Mouse (Mus musculus) heart, embryonic 14.5 days (tissue): Measurements from ENCODE around the gene Tpra1. TPM values are rescaled to one million over a fixed set of nuclear protein-coding genes. Genes with fewer than 3 reads are reported as not detected.

ENCODE experiments used
- ATAC-seq: fragments of 200-750 bp; cut with Nextera tagmentation; 2 replicates; pipeline ENCODE4 v1.8.0; 2017; ENCODE audit warnings: low read depth, moderate TSS enrichment; ENCODE audit not compliant: insufficient number of reproducible peaks, insufficient read depth, low FRiP score
- H3K27ac ChIP-seq, 2 experiments: fragments of 200-500 bp in 1 of 2; fragments of 300-500 bp in 1 of 2; sonication (generic) in 1 of 2; replicated peaks in 1 of 2; 2 replicates each; pipeline ENCODE4 v1.5.1; 2012 to 2014; ENCODE audit warnings: low read depth in 2 of 2, low read length in 2 of 2, control low read depth in 1 of 2, mild to moderate bottlenecking in 1 of 2, mixed read lengths in 1 of 2; ENCODE audit not compliant: control insufficient read depth in 1 of 2, insufficient read depth in 1 of 2
- H3K27me3 ChIP-seq: fragments of 300-500 bp; sonication (generic); 2 replicates; pipeline ENCODE4 v1.6.1; 2014; ENCODE audit warnings: mild to moderate bottlenecking, low read length, control low read depth; ENCODE audit not compliant: control insufficient read depth, insufficient read depth
- H3K36me3 ChIP-seq: fragments of 300-500 bp; sonication (generic); 2 replicates; pipeline ENCODE4 v1.6.1; 2014; ENCODE audit warnings: mild to moderate bottlenecking, control low read depth, low read length, mixed read lengths; ENCODE audit not compliant: control insufficient read depth, insufficient read depth
- H3K4me1 ChIP-seq, 2 experiments: fragments of 200-500 bp in 1 of 2; fragments of 300-500 bp in 1 of 2; sonication (generic) in 1 of 2; 2 replicates each; pipeline ENCODE4 v1.6.1; 2012 to 2014; ENCODE audit warnings: low read length in 2 of 2, control low read depth in 1 of 2, mixed read lengths in 1 of 2; ENCODE audit not compliant: control insufficient read depth in 2 of 2, insufficient read depth in 2 of 2
- H3K4me2 ChIP-seq: fragments of 300-500 bp; sonication (generic); 2 replicates; pipeline ENCODE4 v1.6.1; 2014; ENCODE audit warnings: mild to moderate bottlenecking, low read length
- H3K4me3 ChIP-seq, 2 experiments: fragments of 200-500 bp in 1 of 2; fragments of 300-500 bp in 1 of 2; sonication (generic) in 1 of 2; 2 replicates each; pipeline ENCODE4 v1.5.1; 2012 to 2014; ENCODE audit warnings: low read length in 2 of 2, mild to moderate bottlenecking in 2 of 2, control low read depth in 1 of 2, low read depth in 1 of 2, moderate library complexity in 1 of 2; ENCODE audit not compliant: control insufficient read depth in 1 of 2, insufficient read depth in 1 of 2
- H3K9ac ChIP-seq: fragments of 300-500 bp; sonication (generic); 2 replicates; pipeline ENCODE4 v1.6.1; 2014; ENCODE audit warnings: mild to moderate bottlenecking, low read length
- H3K9me3 ChIP-seq: fragments of 300-500 bp; sonication (generic); 2 replicates; pipeline ENCODE4 v1.6.1; 2016; ENCODE audit warnings: low read length, control low read depth; ENCODE audit not compliant: control insufficient read depth
- WGBS: fragments of 180-500 bp; shearing (Covaris S2); extraction: QIAGEN DNeasy Blood & Tissue Kit; methylation state at CpG from one replicate; pipeline ENCODE4 v1.1.7; 2014; 5-methylcytosine and 5-hydroxymethylcytosine counted together
- polyA plus RNA-seq: library from polyadenylated mRNA; unstranded; fragments of >200 nt; fragmentation: Nextera tagmentation; extraction: Ambion mirVana; gene quantifications from 2 replicates; pipeline ENCODE4 v1.2.1, GENCODE M21; 2014

Tpra1 gene
- polyA plus RNA-seq, 1 experiment from 2014 or later = 39.5 TPM

GRCm38 (mm10) chr6:88879471-88879870, 22.6 kb upstream of the Tpra1 start:
- Histone ChIP-seq H3K9me3 (no peaks in the 10 kb centered on the region), H3K27me3 (peaks cover 11% of the 10 kb centered on the region), H3K4me2 (no peak overlapping the region), H3K4me3 (no peak overlapping the region), H3K9ac (no peak overlapping the region), H3K27ac (no peak overlapping the region), H3K4me1 (peaks cover 0 to 2% of the 10 kb centered on the region in 2 experiments; a peak in 1 of 4 replicates), H3K36me3 (peaks cover 37% of the 10 kb centered on the region)
- WGBS = 63% methylated on average over 4 of the region's 4 CpGs
- ATAC-seq = no peak

GRCm38 (mm10) chr6:88881334-88881733, 20.7 kb upstream of the Tpra1 start:
- H3K36me3 ChIP-seq = peaks cover 56% of the 10 kb centered on the region

GRCm38 (mm10) chr6:88884195-88884594, 17.9 kb upstream of the Tpra1 start:
- 86% methylated on average over 10 of the region's 10 CpGs for WGBS
- Histone ChIP-seq H3K9me3 (no peaks in the 10 kb centered on the region), H3K4me3 (no peak overlapping the region), H3K36me3 (peaks cover 84% of the 10 kb centered on the region), H3K9ac (no peak overlapping the region), H3K27ac (no peak overlapping the region), H3K4me2 (no peak overlapping the region), H3K4me1 (no peaks in the 10 kb centered on the region), H3K27me3 (no peaks in the 10 kb centered on the region)
- ATAC-seq = no peak

More at GRCm38 (mm10) chr6:88881334-88881733, 20.7 kb upstream of the Tpra1 start:
- Histone ChIP-seq H3K27me3 (no peaks in the 10 kb centered on the region), H3K4me1 (no peaks in the 10 kb centered on the region), H3K4me3 (no peak overlapping the region), H3K9me3 (no peaks in the 10 kb centered on the region), H3K4me2 (no peak overlapping the region), H3K27ac (no peak overlapping the region), H3K9ac (no peak overlapping the region)
- ATAC-seq = no peak
- 87% methylated on average over 7 of the region's 7 CpGs for WGBS

- Histone ChIP-seq H3K27me3 (no peaks in the 10 kb centered on the region), H3K4me2 (no peak overlapping the region), H3K4me3 (no peak overlapping the region), H3K36me3 (peaks cover 89% of the 10 kb centered on the region), H3K9me3 (no peaks in the 10 kb centered on the region), H3K27ac (no peak overlapping the region), H3K4me1 (no peaks in the 10 kb centered on the region), H3K9ac (no peak overlapping the region)
- WGBS = 93% methylated on average over 17 of the region's 17 CpGs
- ATAC-seq = no peak
These were observed 17.4 kb upstream of the Tpra1 start for GRCm38 (mm10) chr6:88884690-88885089.

GRCm38 (mm10) chr6:88885644-88886416, 16.2 kb upstream of the Tpra1 start:
- no peaks in the 10 kb centered on the region for H3K27me3 ChIP-seq
- no peak for ATAC-seq
- WGBS = 93% methylated on average over 12 of the region's 12 CpGs
- no peak overlapping the region for H3K9ac ChIP-seq
- H3K4me3 ChIP-seq = no peak overlapping the region
- H3K27ac ChIP-seq = no peak overlapping the region
- H3K4me1 ChIP-seq = no peaks in the 10 kb centered on the region
- peaks cover 96% of the 10 kb centered on the region for H3K36me3 ChIP-seq
- H3K9me3 ChIP-seq = no peaks in the 10 kb centered on the region
- H3K4me2 ChIP-seq = no peak overlapping the region

GRCm38 (mm10) chr6:88886417-88886967, 15.6 kb upstream of the Tpra1 start:
- Histone ChIP-seq H3K4me3 (no peak overlapping the region), H3K9me3 (no peaks in the 10 kb centered on the region), H3K36me3 (peaks cover 98% of the 10 kb centered on the region), H3K4me1 (no peaks in the 10 kb centered on the region), H3K4me2 (no peak overlapping the region), H3K9ac (no peak overlapping the region), H3K27ac (no peak overlapping the region), H3K27me3 (no peaks in the 10 kb centered on the region)
- 87% methylated on average over 2 of the region's 2 CpGs for WGBS
- no peak for ATAC-seq

GRCm38 (mm10) chr6:88889410-88890042, 12.5 kb upstream of the Tpra1 start:
- H3K27ac ChIP-seq = no peak overlapping the region
- ATAC-seq = no peak
- no peaks in the 10 kb centered on the region for H3K9me3 ChIP-seq
- H3K27me3 ChIP-seq = no peaks in the 10 kb centered on the region
- 78% methylated on average over 13 of the region's 13 CpGs for WGBS
- H3K4me1 ChIP-seq = no peaks in the 10 kb centered on the region
- peaks cover 100% of the 10 kb centered on the region for H3K36me3 ChIP-seq
- H3K9ac ChIP-seq = no peak overlapping the region
- H3K4me2 ChIP-seq = no peak overlapping the region
- H3K4me3 ChIP-seq = no peak overlapping the region
